Mouse (Mus musculus): ENCODE results near the gene Asic3.

The Asic3 gene

DNA sequence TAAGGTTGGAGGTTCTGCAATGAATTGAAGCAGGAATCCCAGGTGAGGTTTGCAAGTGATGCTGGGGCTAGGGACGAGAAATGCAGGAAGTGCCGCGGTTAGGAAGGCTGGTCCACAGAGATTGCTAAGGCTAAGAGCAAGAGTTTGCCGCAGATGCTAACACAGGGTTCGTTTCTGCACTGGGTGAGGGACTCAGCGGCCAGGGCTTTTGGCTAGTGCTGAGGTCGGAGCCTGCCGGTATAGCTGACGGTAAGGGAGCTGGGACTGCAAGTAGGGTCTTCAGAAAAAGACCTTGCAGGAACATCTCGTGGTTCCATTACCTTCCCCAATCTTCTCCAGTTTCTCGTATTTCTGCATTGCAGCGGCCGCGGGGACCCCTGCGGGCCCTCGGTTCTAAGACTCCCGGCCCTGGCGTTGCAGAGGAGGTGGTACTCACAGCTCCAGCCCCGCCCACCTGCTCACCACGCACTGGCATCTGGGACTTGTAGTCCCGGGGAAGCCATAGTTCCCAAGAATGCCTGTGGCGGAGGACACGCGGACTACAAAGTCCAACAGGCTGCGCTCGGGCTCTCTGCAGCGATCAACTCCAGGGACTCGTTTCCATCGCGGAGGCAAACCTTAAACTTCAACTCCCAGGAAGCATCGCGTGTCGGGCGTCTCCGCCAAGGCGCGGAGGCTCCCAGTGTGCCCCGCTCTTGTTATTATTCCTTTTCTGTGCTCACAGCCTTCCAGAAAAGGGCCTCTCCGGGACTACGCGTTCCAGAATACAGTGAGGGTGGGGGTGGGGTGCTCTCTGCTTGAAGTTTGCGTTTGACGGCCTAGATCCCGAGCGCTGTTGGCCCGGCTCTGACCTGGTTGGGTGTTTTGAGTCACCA, 10.2 kb downstream of the Asic3 start, which contains the start of the genes Cdk5 and Slc4a2:
Cdk5 (minus strand) TSS at position 402 of the 875 bp plus-strand sequence.
Slc4a2 (plus strand) TSS at position 709 of the 875 bp plus-strand sequence.
- WGBS = under 1% methylated on average over 46 of the region's 46 CpGs

DNA sequence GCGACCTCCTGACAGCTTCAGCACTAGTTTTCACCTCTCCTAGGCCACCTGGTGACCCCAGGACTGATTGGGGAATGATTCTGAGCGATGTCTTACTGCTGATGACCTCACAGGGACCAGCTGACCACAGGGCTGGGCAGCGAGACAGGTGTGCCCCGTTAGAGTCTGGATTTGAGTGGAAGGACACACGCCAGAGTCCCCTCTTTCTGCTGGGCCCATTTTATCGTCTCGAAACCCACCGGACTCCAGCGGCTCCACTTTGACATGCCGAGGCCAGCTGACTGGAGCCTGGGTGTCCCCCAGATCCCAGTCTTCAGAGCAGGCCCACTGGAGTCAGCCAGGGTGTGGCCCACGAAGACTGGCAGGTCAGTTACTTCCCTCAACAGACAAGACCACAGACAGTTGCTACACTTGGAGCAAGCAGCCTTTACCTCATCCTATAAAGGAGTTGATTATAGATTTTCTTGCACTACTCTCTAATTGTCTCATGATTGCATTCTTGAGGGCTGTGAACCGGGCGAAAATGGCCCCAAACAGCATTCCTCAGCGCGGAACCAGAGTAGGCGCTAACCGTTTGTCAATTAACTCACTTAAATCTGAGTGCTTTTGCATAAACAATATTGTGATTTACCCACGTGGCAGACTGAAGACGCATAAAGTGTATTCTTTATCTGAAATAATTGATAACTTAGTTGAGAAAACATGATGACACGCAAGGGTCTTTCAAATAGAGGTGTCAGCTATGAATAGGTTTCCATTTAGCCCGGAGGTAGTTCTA, 11.0 kb downstream of the Asic3 start:
- 5% methylated on average over 21 of the region's 21 CpGs for WGBS

DNA sequence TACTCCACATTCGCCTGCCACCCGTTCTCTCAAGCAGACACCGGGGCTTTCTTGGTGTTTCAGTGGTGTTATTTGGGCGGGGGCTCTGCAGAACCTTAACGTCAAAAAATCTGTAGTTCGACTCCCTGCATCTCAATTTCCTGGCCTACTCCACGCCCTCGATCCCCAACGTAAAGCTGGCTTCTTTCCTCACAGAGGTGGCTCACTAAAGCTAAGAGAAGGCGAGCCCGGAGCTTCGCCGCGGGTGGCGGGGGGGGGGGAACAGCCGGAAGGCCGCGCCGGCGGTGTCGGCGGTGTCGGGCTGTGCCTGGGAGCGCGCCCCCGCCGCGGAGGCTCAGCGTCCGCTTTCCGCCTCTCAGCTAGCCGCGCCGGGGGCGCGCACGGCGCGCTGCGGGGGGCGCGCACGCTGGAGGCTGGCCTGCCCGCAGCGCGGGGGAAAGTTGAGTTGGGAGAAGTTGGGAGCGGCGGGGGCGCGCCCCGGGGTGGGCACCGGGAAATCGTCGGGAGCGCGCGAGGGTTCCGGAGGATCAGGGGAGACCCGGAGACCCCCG, 11.7 kb downstream of the Asic3 start:
- 2% methylated on average over 57 of the region's 60 CpGs for WGBS

DNA sequence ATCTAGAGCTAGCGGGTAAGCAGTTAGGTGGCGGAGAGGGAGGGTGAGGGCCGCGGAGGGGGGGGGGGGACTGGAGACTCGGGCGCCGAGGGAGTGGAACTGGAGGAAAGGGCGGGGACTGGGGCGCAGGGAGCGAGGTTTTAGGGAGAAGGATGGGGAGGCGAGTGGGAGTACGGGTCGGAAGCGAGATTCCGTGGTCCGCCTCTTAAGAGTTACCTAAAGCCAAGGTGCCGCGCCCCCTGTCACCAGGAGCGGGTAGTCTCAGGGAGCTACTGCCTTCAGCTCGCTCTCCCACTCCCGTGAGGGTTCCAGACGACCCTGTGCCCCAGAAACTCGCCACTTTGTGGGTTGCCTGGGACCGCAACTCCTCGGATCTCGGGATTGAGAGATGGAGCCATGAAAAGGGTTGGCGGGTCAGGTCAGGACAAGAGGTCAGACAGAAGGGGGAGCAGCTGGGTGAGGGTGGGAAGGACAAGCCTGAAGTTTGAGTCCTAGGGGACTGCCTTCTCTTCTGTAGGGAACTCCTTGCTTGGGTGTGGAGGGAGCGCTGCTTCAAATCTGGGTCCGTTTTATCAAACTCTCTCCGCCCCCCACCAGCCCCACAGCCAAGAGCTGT, 12.3 kb downstream of the Asic3 start:
- 2% methylated on average over 30 of the region's 30 CpGs for WGBS

DNA sequence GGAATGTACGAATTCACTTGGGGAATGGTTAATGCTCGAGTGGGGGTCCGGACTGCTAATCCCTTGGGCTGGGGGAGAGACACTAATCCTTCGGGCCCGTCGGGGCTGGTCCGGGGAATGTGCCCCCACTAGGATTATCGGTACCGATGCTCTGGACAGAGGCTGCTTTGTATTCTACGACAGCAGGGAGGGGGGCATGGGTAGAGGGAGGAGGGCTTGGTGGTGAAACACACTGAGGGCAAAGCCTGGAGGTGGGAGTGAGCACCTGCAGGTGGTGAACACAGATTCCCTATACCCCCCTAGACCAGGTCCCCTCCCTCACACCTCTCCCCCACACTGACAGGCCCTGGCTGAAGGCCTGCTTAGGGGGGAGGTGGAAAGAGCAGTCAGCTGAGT, 12.8 kb downstream of the Asic3 start:
- 9% methylated on average over 10 of the region's 10 CpGs for WGBS

DNA sequence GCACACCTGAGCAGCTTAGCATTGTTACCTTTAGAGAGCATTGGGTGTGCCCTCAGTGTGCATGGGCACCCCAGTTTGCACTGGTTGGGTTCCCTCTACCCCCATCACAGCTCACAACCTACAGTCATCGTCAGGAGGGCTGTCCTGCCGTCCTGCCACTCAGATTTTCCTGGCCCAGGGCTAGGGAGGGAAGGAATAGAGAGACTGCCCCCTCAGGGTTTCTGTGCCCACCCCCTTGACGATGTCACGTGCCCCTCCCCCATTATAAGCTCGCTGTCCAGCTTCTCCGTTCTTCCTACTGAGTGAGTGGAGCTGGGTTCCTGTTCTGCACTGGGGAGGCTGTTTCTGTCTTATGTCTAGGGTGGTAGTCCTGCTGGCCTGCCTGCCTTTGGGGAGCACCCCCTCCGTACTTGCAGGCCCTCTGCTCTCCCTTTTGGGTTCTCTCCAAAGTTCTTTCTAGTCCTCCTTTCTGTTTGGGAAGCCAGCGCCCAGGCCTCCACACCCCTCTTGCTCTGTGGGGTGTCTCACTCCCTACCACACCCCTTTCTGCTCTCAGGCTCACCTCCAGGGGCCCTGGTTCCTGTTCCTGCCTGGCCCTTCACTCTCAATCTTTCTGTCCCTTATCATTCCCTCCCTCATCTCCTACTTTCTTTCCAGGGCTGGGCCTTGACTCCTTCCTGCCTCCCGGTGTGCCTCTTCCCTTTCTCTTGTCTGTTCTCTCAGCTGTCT, 13.5 kb downstream of the Asic3 start:
- WGBS = 36% methylated on average over 9 of the region's 9 CpGs

DNA sequence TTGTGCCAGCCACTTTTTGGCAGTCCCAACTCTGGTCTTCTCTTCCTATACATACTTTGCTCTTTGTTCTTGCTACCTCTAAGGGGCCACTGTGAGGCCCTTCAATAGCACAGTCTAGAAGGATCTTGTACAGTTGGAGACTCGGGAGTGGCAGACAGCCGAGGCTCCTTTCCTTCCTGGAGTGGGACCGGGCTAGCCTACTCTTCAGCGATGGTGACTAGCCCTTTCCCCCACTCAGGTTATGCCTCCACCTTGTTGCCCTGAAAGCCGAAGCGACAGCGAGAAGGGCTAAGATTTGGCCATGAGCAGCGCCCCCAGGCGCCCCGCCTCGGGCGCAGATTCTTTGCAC, 14.1 kb downstream of the Asic3 start:
- 58% methylated on average over 12 of the region's 12 CpGs for WGBS

DNA sequence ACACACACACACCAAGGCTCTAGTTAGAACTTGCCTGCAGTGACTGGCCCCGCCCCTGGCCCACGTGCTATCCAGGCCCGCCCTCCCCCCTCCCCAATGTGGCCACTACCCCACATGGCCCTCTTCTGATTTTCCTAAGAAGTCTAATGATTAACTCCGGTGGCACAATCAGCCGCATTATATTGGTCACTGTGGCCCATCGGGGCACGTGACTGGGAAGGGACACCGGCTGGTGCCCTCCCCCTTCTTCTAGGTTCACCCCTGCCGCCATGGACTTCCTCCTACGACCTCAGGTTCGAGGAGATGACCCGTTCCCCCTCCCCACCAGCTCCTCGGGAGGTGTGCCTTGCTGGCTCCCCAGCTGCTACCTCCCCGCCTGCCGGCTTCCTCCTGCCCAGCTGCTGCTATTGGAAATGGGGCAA, 14.8 kb downstream of the Asic3 start:
- 31% methylated on average over 15 of the region's 15 CpGs for WGBS

DNA sequence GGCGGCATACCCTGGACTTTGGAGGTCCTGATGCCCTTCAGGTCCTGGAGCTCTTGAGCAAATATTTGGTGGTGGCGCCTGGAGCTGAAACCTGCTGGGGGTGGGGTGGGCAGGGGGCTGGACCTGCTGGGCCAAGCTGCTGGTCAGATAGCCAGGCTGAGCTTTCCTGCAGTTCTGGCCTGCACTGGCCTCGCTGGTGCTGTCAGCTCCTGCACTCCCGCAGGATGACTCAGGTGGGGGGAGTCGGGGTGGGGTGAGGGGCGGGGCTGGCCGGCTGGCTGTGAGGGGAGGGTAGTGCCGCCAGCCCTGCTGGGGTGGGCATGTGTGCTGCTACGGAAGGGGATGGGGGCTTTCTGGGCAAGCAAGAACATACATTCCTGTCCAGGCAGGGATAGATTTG, 15.4 kb downstream of the Asic3 start:
- 50% methylated on average over 9 of the region's 9 CpGs for WGBS

DNA sequence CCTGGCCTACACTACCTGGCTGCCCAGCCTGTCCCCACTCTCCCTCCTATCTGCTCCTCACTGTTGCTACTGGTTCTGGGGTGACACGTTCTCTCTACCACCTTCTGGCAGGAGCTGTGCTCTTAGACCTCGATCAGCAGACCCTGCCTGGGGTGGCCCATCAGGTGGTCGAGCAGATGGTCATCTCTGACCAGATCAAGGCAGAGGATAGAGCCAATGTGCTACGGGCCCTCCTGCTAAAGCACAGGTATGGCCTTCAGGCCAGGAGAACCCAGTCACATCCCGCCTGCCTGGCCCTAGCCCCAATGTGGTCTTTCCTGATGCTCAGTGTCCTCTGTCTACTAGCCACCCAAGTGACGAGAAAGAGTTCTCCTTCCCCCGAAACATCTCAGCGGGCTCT, 20.8 kb downstream of the Asic3 start:
- WGBS = 92% methylated on average over 8 of the region's 8 CpGs

DNA sequence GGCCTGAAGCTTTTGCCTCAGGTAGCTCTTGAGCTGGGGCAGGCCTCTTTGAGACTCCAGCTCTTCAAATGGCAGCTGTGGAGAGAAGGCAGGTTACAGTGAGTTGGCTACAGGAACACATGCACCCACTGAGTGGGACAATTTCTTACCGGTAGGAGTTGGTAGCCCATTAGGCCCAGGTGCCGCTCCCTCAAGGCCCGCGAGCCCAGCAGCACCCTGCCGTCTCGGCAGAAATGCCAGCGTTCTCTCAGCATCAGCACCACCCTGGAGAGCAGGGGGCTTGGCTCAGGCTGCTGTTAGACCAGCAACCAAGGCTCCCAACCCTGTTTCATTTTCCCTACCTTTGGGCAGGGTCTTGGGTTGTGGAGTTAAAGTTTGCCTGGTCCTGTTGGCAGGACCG, 28.0 kb downstream of the Asic3 start:
- 93% methylated on average over 8 of the region's 8 CpGs for WGBS

DNA sequence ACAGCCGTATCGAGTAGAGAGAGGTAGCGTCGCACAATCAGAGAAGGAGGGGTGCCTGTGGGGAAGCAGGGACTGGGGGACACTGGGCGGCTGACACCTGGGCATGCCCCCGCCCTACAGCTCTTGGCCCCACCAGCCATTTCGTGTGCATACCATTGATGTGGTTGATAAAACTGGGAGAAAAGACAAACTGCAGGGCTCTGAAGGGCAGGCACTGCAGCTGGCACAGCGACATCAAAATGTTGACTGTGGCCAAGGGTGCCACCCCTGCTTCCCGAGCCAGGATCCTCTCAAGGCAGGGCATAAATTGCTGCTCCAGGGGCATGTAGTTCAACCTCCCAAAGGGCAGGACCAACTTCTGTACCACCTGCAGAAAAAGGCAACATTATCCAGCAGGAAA, 28.8 kb downstream of the Asic3 start:
- WGBS = 85% methylated on average over 9 of the region's 9 CpGs

DNA sequence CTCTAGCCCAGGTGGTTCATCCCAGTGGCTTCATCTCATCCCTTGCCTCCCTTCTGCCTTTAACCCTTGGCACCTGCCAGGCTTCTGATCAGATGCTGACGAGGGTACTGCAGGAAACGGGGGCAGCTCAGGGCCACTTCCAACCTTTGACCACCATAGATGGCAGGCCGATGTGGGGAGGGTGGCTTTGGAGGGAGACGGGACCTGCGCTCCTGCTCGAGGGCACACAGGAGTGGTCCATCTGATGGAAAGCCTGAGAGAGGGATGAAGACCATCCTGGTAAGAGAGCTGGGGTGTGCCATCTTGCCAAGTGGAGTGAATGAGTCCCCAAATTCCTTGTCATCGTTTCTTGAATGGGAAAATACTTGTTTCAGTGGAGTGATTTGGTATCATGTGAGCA, 30.0 kb downstream of the Asic3 start:
- 91% methylated on average over 7 of the region's 7 CpGs for WGBS

DNA sequence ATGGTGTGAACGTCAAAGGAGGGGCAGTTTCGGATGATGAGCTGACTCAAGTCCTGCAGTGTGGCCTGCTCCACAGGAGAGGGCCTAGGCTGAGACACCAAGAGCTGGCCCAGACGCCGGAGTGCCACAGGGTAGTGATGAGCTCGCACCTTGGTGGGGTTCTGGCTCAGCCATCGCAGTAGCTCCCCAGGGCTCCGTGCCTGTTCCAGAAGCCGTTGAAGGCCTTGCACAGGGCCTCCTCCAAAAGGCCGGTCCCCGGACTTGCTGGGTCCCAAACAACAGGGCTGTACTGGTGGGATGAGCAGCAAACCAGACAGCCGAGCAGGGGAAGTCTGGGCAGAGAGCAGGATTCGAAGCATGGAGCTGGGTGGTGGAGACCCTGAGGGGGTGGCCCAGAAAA, 30.7 kb downstream of the Asic3 start:
- 81% methylated on average over 12 of the region's 12 CpGs for WGBS

DNA sequence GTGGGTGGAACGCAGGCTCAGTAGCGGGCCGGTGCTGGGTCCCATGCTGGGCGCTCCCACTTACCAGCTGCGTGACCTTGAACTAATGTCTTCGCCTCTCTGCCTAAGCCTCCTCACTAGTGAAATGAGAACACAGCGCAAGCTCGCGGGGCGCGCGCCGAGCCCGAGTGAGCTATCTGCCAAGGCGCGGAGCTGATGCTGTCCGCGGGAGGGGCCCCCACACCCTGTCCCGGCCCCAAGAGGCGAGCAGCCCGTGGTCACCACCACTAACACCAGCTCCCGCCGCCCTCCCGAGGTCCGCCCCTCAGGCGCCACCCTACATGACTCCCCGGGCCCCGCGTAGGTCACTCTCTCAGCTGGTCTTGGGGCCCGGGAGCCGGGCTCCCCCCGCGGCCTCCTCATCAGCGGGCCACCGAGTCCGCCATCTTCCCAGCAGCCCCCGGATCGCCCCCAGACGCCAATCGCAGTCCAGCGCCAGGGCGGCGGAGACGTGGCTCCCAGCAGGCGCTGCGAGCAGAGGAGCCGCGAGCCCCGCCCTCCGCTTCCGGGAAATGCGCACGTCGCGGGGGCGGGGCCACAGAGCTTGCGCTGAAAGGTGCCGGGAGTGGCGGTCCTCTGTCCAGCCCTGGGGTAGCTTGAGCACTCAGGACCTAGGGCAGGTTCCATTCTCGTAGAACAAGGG, 31.7 kb downstream of the Asic3 start, which contains the start of gene Fastk:
Fastk (minus strand) TSS at position 542 of the 682 bp plus-strand sequence.
- WGBS = under 1% methylated on average over 60 of the region's 60 CpGs

DNA sequence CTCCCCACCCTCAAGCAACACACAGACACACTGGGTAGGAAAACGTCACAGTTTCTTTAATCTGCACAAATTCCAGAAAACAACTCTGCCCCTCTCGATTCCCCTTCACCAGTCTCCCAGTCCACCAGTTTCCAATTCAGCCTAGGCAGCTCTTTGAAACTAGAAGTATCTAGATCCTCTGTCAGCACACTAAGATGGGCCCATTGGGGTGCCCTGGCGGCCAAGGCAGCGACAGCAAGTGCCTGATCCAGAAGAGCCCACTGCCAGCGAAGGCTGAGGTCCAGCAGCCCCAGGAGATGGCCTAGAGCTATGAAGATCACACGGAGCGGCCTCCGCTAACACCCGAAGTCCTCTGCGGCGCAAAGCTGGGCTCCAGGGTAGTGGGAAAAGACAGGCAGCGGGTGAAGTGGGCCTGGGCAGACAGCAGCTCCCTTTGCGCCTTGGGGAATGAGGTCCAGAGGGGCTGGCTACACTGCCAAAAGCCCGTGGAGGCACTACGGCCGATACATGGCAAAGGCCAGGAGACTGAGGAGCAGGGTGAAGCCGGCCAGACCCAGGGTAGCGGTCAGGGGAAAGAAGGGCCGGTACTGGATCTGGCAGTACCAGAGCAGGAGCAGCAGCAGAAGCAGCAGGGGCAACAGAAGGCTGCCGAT, 32.4 kb downstream of the Asic3 start:
- WGBS = 50% methylated on average over 20 of the region's 20 CpGs

DNA sequence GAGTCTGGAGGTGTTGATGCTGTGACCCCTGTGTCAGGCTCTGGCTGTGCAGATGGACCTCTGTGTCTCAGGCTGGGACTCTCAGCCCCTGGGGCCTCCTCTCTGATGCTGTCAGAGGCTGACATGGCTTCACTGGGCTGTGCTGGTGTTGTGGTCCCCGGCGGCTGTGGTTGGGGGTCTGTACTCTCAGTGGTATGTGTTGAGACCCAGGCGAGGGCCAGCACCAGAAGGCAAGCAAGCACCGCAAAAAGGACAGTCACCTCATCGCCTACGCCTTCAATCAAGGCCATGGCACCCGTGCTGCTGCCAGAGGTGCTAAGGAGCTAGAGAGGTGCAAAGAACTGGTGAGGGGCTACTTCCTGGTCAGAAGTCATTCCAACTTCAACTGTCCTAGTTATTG, 33.4 kb downstream of the Asic3 start:
- 94% methylated on average over 7 of the region's 7 CpGs for WGBS

DNA sequence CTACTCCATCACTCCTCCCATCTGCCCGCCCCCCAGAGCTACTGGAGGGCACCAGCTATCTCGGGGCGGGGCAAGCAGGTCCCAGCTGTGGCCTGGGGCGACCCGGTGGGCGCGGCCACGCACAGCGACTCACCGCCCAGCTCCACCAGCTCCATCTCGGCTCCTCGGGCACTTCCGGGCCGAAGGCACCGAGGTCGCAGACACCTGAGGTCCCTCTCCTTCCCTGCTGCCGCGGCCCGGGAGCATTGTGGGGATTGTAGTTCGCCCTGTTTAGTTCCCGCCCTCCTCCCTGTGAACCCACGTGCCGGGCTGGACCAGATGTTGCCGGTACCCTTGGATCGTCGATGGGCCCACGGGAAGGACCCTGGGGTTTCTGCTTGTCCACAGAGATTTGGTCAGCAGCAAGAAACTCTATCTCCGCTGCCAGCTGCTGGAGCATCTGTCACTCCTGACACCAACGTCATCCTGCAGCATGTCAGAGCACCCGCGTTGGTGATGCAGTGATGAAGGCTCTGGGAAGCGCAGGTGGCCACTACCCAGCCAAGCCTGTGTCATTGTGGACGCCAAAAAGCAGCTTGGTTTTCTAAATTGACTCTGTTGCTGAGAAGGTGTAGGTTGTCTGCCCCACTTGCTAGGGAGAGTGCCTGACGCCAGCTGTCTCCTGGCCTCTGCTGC, 34.6 kb downstream of the Asic3 start, which contains the start of gene Tmub1:
Tmub1 (minus strand) TSS at position 231 of the 675 bp plus-strand sequence.
- 1% methylated on average over 34 of the region's 34 CpGs for WGBS

DNA sequence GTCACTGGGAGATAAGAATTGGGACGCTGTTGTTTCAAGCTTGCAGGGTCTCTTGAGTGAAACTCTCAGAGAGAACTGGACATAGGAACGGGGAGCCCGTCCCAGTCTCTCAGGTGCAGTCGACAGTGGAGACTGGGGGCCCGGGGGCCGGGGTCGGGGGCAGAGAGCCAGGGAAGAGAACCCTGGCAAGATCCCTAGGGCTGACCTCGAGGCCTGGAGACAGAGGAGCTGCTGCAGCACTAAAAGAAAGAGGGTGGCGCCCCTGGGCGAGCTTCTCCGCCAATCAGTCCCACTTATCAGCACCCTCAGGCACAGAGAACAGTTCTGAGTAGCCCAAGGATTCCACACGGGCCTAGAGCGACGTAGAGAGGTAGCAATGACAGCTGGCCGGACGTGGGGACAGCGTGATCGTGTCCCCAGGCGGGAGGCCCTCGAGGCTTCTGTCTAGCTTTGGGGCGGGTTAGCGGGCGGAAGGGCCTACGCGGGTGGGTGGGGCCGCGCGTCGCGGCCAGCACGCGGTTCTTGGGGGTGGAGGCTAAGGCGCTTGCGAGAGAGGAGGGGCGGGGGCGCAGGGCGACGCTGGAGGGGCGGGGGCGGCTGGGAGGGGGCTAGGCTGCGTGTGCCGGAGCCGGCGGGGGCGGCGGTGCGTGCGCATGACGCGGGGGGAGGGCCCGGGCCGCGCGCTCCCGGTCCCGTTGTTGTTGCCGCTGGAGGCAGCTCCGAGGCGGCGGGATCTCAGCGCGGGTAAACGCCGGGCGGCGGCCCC, 38.3 kb downstream of the Asic3 start:
- 4% methylated on average over 55 of the region's 66 CpGs for WGBS
